Mouse (Mus musculus): ENCODE measurements at regions not wholly inside any gene's neighbourhood (a gene's known extent, or its start where the extent isn't known, plus 50 kb on each side); places are given as distances from the start of the nearest gene placed in this dataset.

GRCm38 (mm10) chr2:148558365-148558764 lies 114.0 kb upstream of the Nxt1 start:
- DNase-seq (ENCODE audit: low spot score) = no peak

- DNase-seq (ENCODE audit: low spot score) = no peak
Measured at GRCm38 (mm10) chr2:148551207-148551606, 107.8 kb upstream of the Cd93 start.

GRCm38 (mm10) chr2:148549618-148550017 lies 106.3 kb upstream of the Cd93 start:
- no peak for DNase-seq (ENCODE audit: low spot score)

- no peak for DNase-seq (ENCODE audit: low spot score)
Measured at GRCm38 (mm10) chr2:148542340-148542739, 99.0 kb upstream of the Cd93 start.

GRCm38 (mm10) chr2:148537914-148538510 lies 94.6 kb upstream of the Cd93 start:
- DNase-seq (ENCODE audit: low spot score) = no peak

- no peak for DNase-seq (ENCODE audit: low spot score)
Measured at GRCm38 (mm10) chr2:148537251-148537650, 93.9 kb upstream of the Cd93 start.

- DNase-seq (ENCODE audit: low spot score) = no peak
Measured at GRCm38 (mm10) chr2:148536608-148537007, 93.2 kb upstream of the Cd93 start.

GRCm38 (mm10) chr2:148535562-148536180 lies 92.3 kb upstream of the Cd93 start:
- peak; percentile 26 for DNase-seq (ENCODE audit: low spot score)

- no peak for DNase-seq (ENCODE audit: low spot score)
Measured at GRCm38 (mm10) chr2:148532051-148532450, 88.7 kb upstream of the Cd93 start.

GRCm38 (mm10) chr2:148530546-148530945 lies 87.2 kb upstream of the Cd93 start:
- DNase-seq (ENCODE audit: low spot score) = no peak

GRCm38 (mm10) chr2:148529900-148530299 lies 86.5 kb upstream of the Cd93 start:
- no peak for DNase-seq (ENCODE audit: low spot score)

GRCm38 (mm10) chr2:148527755-148528154 lies 84.4 kb upstream of the Cd93 start:
- DNase-seq (ENCODE audit: low spot score) = no peak

GRCm38 (mm10) chr2:148525496-148525895 lies 82.1 kb upstream of the Cd93 start:
- no peak for DNase-seq (ENCODE audit: low spot score)

- DNase-seq (ENCODE audit: low spot score) = no peak
Measured at GRCm38 (mm10) chr2:148523401-148523800, 80.0 kb upstream of the Cd93 start.

GRCm38 (mm10) chr2:148522936-148523335 lies 79.6 kb upstream of the Cd93 start:
- no peak for DNase-seq (ENCODE audit: low spot score)

GRCm38 (mm10) chr2:148521966-148522575 lies 78.7 kb upstream of the Cd93 start:
- DNase-seq (ENCODE audit: low spot score) = no peak

GRCm38 (mm10) chr2:148520291-148520690 lies 76.9 kb upstream of the Cd93 start:
- DNase-seq (ENCODE audit: low spot score) = no peak

GRCm38 (mm10) chr2:148519689-148520290 lies 76.4 kb upstream of the Cd93 start:
- DNase-seq (ENCODE audit: low spot score) = no peak

- DNase-seq (ENCODE audit: low spot score) = no peak
Measured at GRCm38 (mm10) chr2:148517906-148518305, 74.5 kb upstream of the Cd93 start.

GRCm38 (mm10) chr2:148510008-148510681 lies 66.8 kb upstream of the Cd93 start:
- DNase-seq (ENCODE audit: low spot score) = peak; percentile 14

GRCm38 (mm10) chr2:148509357-148509756 lies 66.0 kb upstream of the Cd93 start:
- no peak for DNase-seq (ENCODE audit: low spot score)

GRCm38 (mm10) chr2:148507523-148507922 lies 64.2 kb upstream of the Cd93 start:
- no peak for DNase-seq (ENCODE audit: low spot score)

GRCm38 (mm10) chr2:148506966-148507365 lies 63.6 kb upstream of the Cd93 start:
- no peak for DNase-seq (ENCODE audit: low spot score)

Data from urinary bladder, postnatal 25 days (tissue).